Mouse (Mus musculus): ENCODE data around the gene Ndnf. TPM values are rescaled to one million over a fixed set of nuclear protein-coding genes. Genes with fewer than 3 reads are reported as not detected.

Gene Ndnf
- polyA plus RNA-seq (2014; fragmentation: Nextera tagmentation; extraction: Ambion mirVana), result 2.2 and 2.4 TPM in 2 replicates

DNA sequence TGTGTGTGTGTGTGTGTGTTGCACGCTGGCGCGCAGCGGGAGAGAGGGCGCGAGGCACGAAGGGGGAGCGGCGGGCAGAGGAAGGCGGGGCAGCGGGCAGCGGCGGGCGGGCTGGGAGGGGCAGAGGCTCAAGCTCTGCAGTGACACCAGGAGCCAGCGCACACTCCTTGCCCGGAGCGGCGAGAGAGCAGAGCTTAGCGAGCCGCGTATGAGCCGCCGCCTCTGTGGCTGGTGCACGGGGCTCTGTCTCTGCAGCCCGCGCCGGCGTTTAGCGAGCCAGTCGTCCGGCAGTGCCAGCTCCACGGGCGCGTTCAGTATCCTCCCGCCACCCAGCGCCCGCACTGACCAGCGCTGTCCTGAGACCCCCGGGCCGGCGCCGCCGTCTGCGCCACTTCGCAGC is at the start of gene Ndnf:
Ndnf (plus strand) TSS at position 140 of the 400 bp plus-strand sequence.
- Histone ChIP-seq H3K4me3 (ENCODE audit: low read depth, low read length) (peak within 1 kb of the TSS; percentile 44), H3K9me3 (ENCODE audit: control insufficient read depth, low read length) (no peaks in the 10 kb centered on the region), H3K4me1 (replicated peaks; ENCODE audit: control insufficient read depth, insufficient read depth, low read length) (peaks cover 4% of the 10 kb centered on the region; the same call in 1 of the 2 replicates), H3K36me3 (ENCODE audit: control insufficient read depth, insufficient read depth, low read length) (no peaks in the 10 kb centered on the region), H3K27me3 (replicated peaks; ENCODE audit: control insufficient read depth, insufficient read depth, low read length) (peaks cover 18% of the 10 kb centered on the region), H3K27ac (ENCODE audit: low read depth) (no peak within 1 kb of the TSS), H3K4me2 (ENCODE audit: low read length) (peak within 1 kb of the TSS; percentile 71), H3K9ac (ENCODE audit: low read length) (peak within 1 kb of the TSS; percentile 45)
- DNase-seq (ENCODE audit: low spot score), result peak; percentile 79
- 0% methylated on average over 33 of the region's 45 CpGs for WGBS
- peak; percentile 85 for ATAC-seq (replicated peaks; ENCODE audit: low FRiP score, low TSS enrichment, low read depth)

DNA sequence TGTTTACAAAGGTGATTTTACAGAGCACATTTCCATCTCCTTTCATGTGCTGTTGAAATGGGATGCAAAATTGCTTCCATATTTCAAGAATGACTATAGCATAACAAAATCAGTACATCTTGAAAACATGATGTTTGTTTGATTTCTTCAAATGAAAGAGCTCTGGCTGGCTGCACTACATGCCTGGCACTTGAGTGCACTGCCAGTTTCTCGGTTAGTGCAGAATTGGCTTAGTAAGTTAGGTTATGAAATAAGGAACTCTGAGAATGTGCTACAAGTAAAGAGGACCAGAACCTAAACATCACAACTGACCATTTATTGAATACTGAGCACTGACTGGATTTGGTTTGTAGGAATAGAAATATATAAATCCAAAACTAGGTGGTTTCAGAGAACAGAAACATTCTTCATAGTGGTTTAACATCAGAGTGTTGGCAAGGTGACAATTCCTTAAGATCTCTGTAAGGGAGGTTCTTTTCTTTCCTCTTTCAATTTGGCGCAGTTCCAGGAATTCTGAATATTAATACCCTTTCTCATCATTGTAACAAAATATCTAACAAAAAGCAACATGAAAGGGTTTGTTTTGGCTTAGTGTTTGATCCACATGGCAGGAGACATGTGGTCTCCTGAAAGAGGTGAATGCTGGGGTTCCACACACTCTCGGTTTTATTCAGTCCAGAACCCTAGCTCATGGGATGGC is 48.2 kb upstream of the Ndnf start:
- Histone ChIP-seq H3K36me3 (ENCODE audit: control insufficient read depth, insufficient read depth, low read length) (no peaks in the 10 kb centered on the region), H3K4me1 (replicated peaks; ENCODE audit: control insufficient read depth, insufficient read depth, low read length) (no peaks in the 10 kb centered on the region), H3K4me2 (ENCODE audit: low read length) (no peak overlapping the region), H3K4me3 (ENCODE audit: low read depth, low read length) (no peak overlapping the region), H3K9me3 (ENCODE audit: control insufficient read depth, low read length) (no peaks in the 10 kb centered on the region), H3K27me3 (replicated peaks; ENCODE audit: control insufficient read depth, insufficient read depth, low read length) (no peaks in the 10 kb centered on the region), H3K27ac (ENCODE audit: low read depth) (no peak overlapping the region), H3K9ac (ENCODE audit: low read length) (no peak overlapping the region)
- 75% methylated on average over 3 of the region's 3 CpGs for WGBS
- ATAC-seq (replicated peaks; ENCODE audit: low FRiP score, low TSS enrichment, low read depth) (no peak), DNase-seq (ENCODE audit: low spot score) (no peak)

DNA sequence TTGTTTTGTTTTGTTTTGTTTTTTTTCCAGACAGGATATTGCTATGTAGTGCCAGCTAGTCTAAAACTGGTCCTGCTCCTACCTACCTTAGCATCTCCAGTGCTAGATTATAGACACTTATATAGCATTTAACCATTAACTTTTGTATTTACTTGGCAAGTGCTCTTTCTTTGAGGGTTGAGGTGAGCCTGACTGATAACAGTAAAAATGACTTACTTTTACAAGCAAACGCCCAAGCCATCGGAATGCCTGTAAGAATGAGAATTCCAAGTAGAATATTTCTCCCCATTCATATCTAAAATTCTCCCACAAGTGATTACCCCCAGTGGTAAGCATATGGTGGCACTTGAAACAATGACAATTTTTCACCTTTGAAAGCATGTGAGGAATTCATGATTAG is 40.8 kb upstream of the Ndnf start:
- Histone ChIP-seq H3K9ac (ENCODE audit: low read length) (no peak overlapping the region), H3K4me3 (ENCODE audit: low read depth, low read length) (no peak overlapping the region), H3K9me3 (ENCODE audit: control insufficient read depth, low read length) (no peaks in the 10 kb centered on the region), H3K27ac (ENCODE audit: low read depth) (no peak overlapping the region), H3K36me3 (ENCODE audit: control insufficient read depth, insufficient read depth, low read length) (no peaks in the 10 kb centered on the region), H3K4me1 (replicated peaks; ENCODE audit: control insufficient read depth, insufficient read depth, low read length) (no peaks in the 10 kb centered on the region), H3K27me3 (replicated peaks; ENCODE audit: control insufficient read depth, insufficient read depth, low read length) (no peaks in the 10 kb centered on the region), H3K4me2 (ENCODE audit: low read length) (no peak overlapping the region)
- no peak for DNase-seq (ENCODE audit: low spot score)
- WGBS, result 63% methylated on average over 2 of the region's 2 CpGs
- ATAC-seq (replicated peaks; ENCODE audit: low FRiP score, low TSS enrichment, low read depth), result 0 out of 2 replicates have a peak, but pooled peaks have one; percentile 32

DNA sequence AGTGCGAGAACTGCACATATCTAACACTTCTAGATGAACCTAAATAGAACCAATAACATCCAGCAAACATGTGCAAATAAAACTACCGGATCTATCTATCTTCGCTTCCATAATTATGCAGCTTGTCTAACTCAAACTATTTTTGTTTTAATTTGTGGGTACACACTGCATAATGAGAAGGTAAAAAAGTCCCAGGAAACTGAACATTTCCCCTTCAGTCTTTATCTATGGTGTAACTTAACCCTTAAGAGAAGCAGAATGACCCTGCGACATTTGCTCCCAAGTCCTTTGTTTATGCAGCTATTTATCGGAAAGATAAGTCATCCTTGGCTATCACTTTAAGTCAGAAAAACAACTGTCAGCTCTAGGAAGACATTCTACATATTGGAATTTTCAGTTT is 39.2 kb upstream of the Ndnf start:
- ATAC-seq (replicated peaks; ENCODE audit: low FRiP score, low TSS enrichment, low read depth) (no peak), DNase-seq (ENCODE audit: low spot score) (no peak)
- Histone ChIP-seq H3K36me3 (ENCODE audit: control insufficient read depth, insufficient read depth, low read length) (no peaks in the 10 kb centered on the region), H3K27ac (ENCODE audit: low read depth) (no peak overlapping the region), H3K9me3 (ENCODE audit: control insufficient read depth, low read length) (no peaks in the 10 kb centered on the region), H3K4me3 (ENCODE audit: low read depth, low read length) (no peak overlapping the region), H3K27me3 (replicated peaks; ENCODE audit: control insufficient read depth, insufficient read depth, low read length) (no peaks in the 10 kb centered on the region), H3K4me1 (replicated peaks; ENCODE audit: control insufficient read depth, insufficient read depth, low read length) (no peaks in the 10 kb centered on the region), H3K9ac (ENCODE audit: low read length) (no peak overlapping the region), H3K4me2 (ENCODE audit: low read length) (no peak overlapping the region)
- 63% methylated on average over 5 of the region's 5 CpGs for WGBS

DNA sequence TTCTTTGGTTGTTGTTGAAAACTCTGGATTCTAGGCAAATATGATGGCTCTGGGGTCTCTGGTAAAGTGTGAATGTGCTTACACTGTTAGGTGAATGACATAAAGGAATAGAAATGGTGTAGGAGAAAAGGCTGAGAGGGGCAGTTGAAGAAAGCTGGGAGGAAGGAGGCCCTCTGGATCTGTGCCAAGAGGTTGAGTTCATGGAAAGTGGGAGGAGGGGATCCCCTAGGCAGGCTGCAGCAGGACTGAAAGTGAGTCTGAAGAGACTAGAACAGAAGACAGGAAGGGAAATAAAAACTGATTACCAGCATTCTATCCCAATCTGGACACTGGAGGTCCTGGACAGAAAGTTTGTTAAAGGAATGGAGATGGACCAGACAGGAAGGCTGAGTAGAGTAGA is 29.0 kb upstream of the Ndnf start:
- no peaks in the 10 kb centered on the region for H3K4me1 ChIP-seq (replicated peaks; ENCODE audit: control insufficient read depth, insufficient read depth, low read length)
- no peak overlapping the region for H3K9ac ChIP-seq (ENCODE audit: low read length)
- H3K9me3 ChIP-seq (ENCODE audit: control insufficient read depth, low read length), result peaks cover 6% of the 10 kb centered on the region; the same call in 1 of the 2 replicates
- DNase-seq (ENCODE audit: low spot score) (no peak), ATAC-seq (replicated peaks; ENCODE audit: low FRiP score, low TSS enrichment, low read depth) (no peak)
- no peak overlapping the region for H3K27ac ChIP-seq (ENCODE audit: low read depth)
- no peaks in the 10 kb centered on the region for H3K36me3 ChIP-seq (ENCODE audit: control insufficient read depth, insufficient read depth, low read length)
- no peaks in the 10 kb centered on the region for H3K27me3 ChIP-seq (replicated peaks; ENCODE audit: control insufficient read depth, insufficient read depth, low read length)
- H3K4me2 ChIP-seq (ENCODE audit: low read length), result no peak overlapping the region
- no peak overlapping the region for H3K4me3 ChIP-seq (ENCODE audit: low read depth, low read length)

DNA sequence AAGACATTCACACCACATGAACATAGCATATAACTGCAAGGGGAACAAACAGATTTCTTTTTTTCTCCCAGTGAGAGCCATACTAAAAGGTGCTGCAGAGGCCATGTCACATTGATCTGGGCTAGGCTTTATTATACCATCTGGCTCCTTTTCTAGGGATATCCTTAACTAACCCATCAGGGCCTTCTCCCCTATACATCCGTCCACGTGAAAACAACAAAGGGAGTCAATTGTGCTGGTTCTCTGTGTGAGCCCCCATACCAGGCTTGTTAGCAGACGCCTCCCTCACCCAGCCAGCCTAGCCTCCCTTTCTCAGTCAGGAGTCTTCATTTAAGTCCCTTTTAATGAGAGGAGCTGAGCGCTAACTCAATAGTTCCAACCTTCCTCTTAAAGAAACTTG is 27.3 kb upstream of the Ndnf start:
- H3K9me3 ChIP-seq (ENCODE audit: control insufficient read depth, low read length), result peaks cover 3% of the 10 kb centered on the region; the same call in 1 of the 2 replicates
- H3K27me3 ChIP-seq (replicated peaks; ENCODE audit: control insufficient read depth, insufficient read depth, low read length), result no peaks in the 10 kb centered on the region
- 69% methylated on average over 4 of the region's 4 CpGs for WGBS
- no peak overlapping the region for H3K4me2 ChIP-seq (ENCODE audit: low read length)
- H3K4me1 ChIP-seq (replicated peaks; ENCODE audit: control insufficient read depth, insufficient read depth, low read length), result no peaks in the 10 kb centered on the region
- no peak overlapping the region for H3K27ac ChIP-seq (ENCODE audit: low read depth)
- H3K36me3 ChIP-seq (ENCODE audit: control insufficient read depth, insufficient read depth, low read length), result no peaks in the 10 kb centered on the region
- H3K4me3 ChIP-seq (ENCODE audit: low read depth, low read length), result no peak overlapping the region
- no peak overlapping the region for H3K9ac ChIP-seq (ENCODE audit: low read length)
- ATAC-seq (replicated peaks; ENCODE audit: low FRiP score, low TSS enrichment, low read depth), result no peak
- no peak for DNase-seq (ENCODE audit: low spot score)

DNA sequence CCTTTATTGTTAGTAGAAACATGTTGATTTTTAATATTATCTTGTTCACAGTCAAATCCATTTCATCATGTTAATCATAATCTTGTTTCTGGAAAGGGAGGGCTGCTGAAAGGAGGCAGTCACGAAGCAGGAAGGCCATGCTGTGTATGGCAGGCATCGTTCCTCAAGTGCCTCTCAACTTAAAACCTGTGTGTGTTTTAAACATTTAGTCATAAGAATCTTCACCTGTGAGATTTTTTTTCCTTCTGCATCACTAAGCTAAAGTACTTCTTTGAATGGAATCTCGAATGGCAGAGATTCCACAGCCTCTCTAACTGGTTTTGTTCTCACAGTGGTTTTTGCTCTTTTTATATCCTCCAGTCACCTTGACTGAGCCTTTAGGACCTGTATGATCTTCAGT is 25.0 kb upstream of the Ndnf start:
- no peak for ATAC-seq (replicated peaks; ENCODE audit: low FRiP score, low TSS enrichment, low read depth)

DNA sequence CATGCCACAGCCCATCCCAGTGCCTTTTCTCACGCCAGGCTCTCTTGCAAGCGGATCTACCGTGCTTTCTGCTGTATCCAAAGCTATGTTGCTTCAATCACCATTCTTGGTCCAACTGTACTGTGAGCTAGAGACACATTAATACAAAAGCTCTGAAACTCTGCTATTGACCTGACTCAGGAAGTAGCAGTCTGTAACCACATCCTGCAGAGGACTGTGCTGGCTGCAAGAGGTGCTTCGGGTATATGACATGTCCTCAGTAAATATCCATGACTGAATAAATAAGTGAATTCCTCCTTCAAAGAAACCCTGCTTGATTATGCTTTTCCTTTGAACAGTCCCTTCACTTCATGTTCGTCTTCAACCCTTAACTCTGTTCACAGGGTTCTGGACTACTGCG is 23.7 kb upstream of the Ndnf start:
- H3K9ac ChIP-seq (ENCODE audit: low read length), result no peak overlapping the region
- ATAC-seq (replicated peaks; ENCODE audit: low FRiP score, low TSS enrichment, low read depth), result no peak
- 85% methylated on average over 6 of the region's 6 CpGs for WGBS

More for the DNA sequence above, 25.0 kb upstream of the Ndnf start:
- no peaks in the 10 kb centered on the region for H3K27me3 ChIP-seq (replicated peaks; ENCODE audit: control insufficient read depth, insufficient read depth, low read length)
- no peak for DNase-seq (ENCODE audit: low spot score)
- no peaks in the 10 kb centered on the region for H3K4me1 ChIP-seq (replicated peaks; ENCODE audit: control insufficient read depth, insufficient read depth, low read length)
- no peaks in the 10 kb centered on the region for H3K9me3 ChIP-seq (ENCODE audit: control insufficient read depth, low read length)
- 73% methylated on average over 3 of the region's 3 CpGs for WGBS
- H3K9ac ChIP-seq (ENCODE audit: low read length), result no peak overlapping the region
- H3K4me2 ChIP-seq (ENCODE audit: low read length), result no peak overlapping the region
- no peaks in the 10 kb centered on the region for H3K36me3 ChIP-seq (ENCODE audit: control insufficient read depth, insufficient read depth, low read length)
- no peak overlapping the region for H3K4me3 ChIP-seq (ENCODE audit: low read depth, low read length)
- H3K27ac ChIP-seq (ENCODE audit: low read depth), result no peak overlapping the region

DNA sequence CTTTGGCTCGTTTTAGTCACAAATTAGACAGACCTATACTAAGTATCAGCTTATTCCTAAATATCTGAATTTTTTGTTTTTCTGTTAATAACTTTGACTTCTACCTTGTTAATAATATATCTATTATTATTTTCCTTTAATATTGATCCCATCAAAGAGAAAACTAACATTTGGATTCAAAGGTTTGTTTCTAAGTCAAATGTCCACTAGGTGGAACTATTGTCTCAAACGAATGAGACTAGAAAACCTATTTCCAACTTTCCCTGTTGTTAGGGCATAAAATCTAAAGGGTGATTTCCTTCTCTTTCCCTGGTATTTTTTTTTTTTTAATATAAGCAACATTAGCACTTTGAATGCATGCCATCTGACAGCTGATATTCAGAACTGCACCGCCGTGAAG is 20.0 kb upstream of the Ndnf start:
- no peaks in the 10 kb centered on the region for H3K27me3 ChIP-seq (replicated peaks; ENCODE audit: control insufficient read depth, insufficient read depth, low read length)
- H3K27ac ChIP-seq (ENCODE audit: low read depth), result no peak overlapping the region
- WGBS, result 29% methylated on average over 4 of the region's 4 CpGs
- DNase-seq (ENCODE audit: low spot score), result no peak
- no peak overlapping the region for H3K9ac ChIP-seq (ENCODE audit: low read length)
- H3K4me2 ChIP-seq (ENCODE audit: low read length), result no peak overlapping the region
- no peaks in the 10 kb centered on the region for H3K4me1 ChIP-seq (replicated peaks; ENCODE audit: control insufficient read depth, insufficient read depth, low read length)
- no peak for ATAC-seq (replicated peaks; ENCODE audit: low FRiP score, low TSS enrichment, low read depth)
- no peaks in the 10 kb centered on the region for H3K9me3 ChIP-seq (ENCODE audit: control insufficient read depth, low read length)
- H3K4me3 ChIP-seq (ENCODE audit: low read depth, low read length), result no peak overlapping the region
- H3K36me3 ChIP-seq (ENCODE audit: control insufficient read depth, insufficient read depth, low read length), result no peaks in the 10 kb centered on the region

More for the DNA sequence above, 23.7 kb upstream of the Ndnf start:
- H3K36me3 ChIP-seq (ENCODE audit: control insufficient read depth, insufficient read depth, low read length), result no peaks in the 10 kb centered on the region
- H3K9me3 ChIP-seq (ENCODE audit: control insufficient read depth, low read length), result no peaks in the 10 kb centered on the region
- DNase-seq (ENCODE audit: low spot score), result no peak
- no peak overlapping the region for H3K27ac ChIP-seq (ENCODE audit: low read depth)
- H3K4me3 ChIP-seq (ENCODE audit: low read depth, low read length), result no peak overlapping the region
- no peaks in the 10 kb centered on the region for H3K27me3 ChIP-seq (replicated peaks; ENCODE audit: control insufficient read depth, insufficient read depth, low read length)
- no peaks in the 10 kb centered on the region for H3K4me1 ChIP-seq (replicated peaks; ENCODE audit: control insufficient read depth, insufficient read depth, low read length)
- H3K4me2 ChIP-seq (ENCODE audit: low read length), result no peak overlapping the region
